Mouse (Mus musculus) gastrocnemius, adult 18-20 months (tissue): ENCODE results near the gene E030018B13Rik. TPM values are rescaled to one million over a fixed set of nuclear protein-coding genes. Genes with fewer than 3 reads are reported as not detected.

Experiments
- DNase-seq: peaks from one replicate; pipeline ENCODE4 v3.0.0; 2021; ENCODE audit warnings: low spot score
- total RNA-seq, 2 experiments: library from RNA; stranded (reverse); gene quantifications; 2 replicates each; pipeline ENCODE4 v1.2.3; 2021

The E030018B13Rik gene
- total RNA-seq, 2 experiments from 2014 or later = not detected

DNA sequence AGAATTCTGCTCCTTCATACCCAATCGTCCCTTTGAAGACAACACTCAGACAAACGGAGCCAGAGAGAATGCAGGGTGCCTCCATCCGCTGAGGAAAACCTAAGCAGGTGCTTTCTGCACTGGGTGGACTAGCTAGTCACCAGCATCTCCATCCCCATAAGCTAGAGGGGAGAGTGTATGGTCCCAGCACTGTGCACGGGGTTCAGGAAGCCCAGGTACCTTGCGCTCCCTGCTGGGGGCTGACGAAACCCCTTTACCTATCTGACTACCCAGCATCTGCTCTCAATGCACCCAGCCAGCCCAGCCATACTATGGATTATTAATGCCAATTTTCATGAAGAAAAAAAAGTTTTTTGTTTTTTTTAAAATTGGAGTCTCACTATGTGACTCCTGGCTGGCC, 47.5 kb downstream of the E030018B13Rik start:
- no peak for DNase-seq

DNA sequence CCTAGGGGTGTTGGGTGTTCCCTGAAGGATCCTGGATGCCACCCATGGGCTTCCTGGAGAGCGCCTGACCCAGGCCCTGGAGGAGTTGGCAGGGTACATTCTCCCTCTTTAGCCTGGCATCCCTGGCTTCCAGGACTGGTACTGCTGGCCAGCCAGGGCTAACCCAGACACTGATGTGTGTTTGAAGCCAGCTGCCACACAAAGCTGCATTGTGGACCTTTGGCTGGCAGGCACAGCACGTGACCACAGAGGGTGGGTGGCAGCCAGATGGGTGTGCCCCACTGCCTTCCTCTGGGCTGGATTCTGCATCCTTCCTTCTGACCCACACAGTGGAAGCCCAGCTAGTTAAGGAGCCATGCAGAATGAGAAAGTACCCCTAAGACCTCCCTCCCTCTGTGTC, 48.5 kb downstream of the E030018B13Rik start:
- peak; percentile 7 for DNase-seq

GRCm38 (mm10) chr7:63965635-63966418, 49.2 kb downstream of the E030018B13Rik start:
- no peak for DNase-seq

- no peak for DNase-seq
Measured at GRCm38 (mm10) chr7:63969941-63970340, 53.3 kb downstream of the E030018B13Rik start.

Other genes starting within 250 kb of the E030018B13Rik start
- gene Klf13, start 22.1 kb downstream of the E030018B13Rik start, total RNA-seq = 10 to 100 TPM; 33.3 to 55.3 TPM
- gene Trpm1, start 237.0 kb downstream of the E030018B13Rik start, total RNA-seq = under 1 TPM; 0.16 to 0.55 TPM